Mouse (Mus musculus) stomach, embryonic 16.5 days (tissue): ENCODE measurements around the gene Pramel4. TPM values are rescaled to one million over a fixed set of nuclear protein-coding genes. Genes with fewer than 3 reads are reported as not detected.
"Not testable (repeated sequence)": the region's sequence is repeated elsewhere in the genome, so short reads cannot be mapped to it uniquely, and the experiment has no call there.

Experiments
- ATAC-seq: fragments of 200-750 bp; cut with Nextera tagmentation; 2 replicates; pipeline ENCODE4 v1.8.0; 2017; ENCODE audit warnings: moderate number of reproducible peaks, moderate TSS enrichment; ENCODE audit not compliant: insufficient read depth, low FRiP score
- H3K27ac ChIP-seq: fragments of 300-500 bp; sonication (generic); 2 replicates; pipeline ENCODE4 v1.5.1; 2014; ENCODE audit warnings: low read length
- H3K27me3 ChIP-seq: fragments of 300-500 bp; sonication (generic); 2 replicates; pipeline ENCODE4 v1.6.1; 2014; ENCODE audit warnings: low read length, control low read depth, mixed read lengths; ENCODE audit not compliant: control insufficient read depth, insufficient read depth
- H3K36me3 ChIP-seq: fragments of 300-500 bp; sonication (generic); 2 replicates; pipeline ENCODE4 v1.6.1; 2014; ENCODE audit warnings: low read length; ENCODE audit not compliant: control insufficient read depth, insufficient read depth
- H3K4me1 ChIP-seq: fragments of 300-500 bp; sonication (generic); 2 replicates; pipeline ENCODE4 v1.6.1; 2014; ENCODE audit warnings: low read length, control low read depth, mixed read lengths; ENCODE audit not compliant: control insufficient read depth, insufficient read depth
- H3K4me2 ChIP-seq: fragments of 300-500 bp; sonication (generic); 2 replicates; pipeline ENCODE4 v1.6.1; 2014; ENCODE audit warnings: low read depth, low read length, mixed read lengths
- H3K4me3 ChIP-seq: fragments of 300-500 bp; sonication (generic); replicated peaks from 2 replicates; pipeline ENCODE4 v1.5.1; 2014; ENCODE audit warnings: mild to moderate bottlenecking, low read length
- H3K9ac ChIP-seq: fragments of 300-500 bp; sonication (generic); 2 replicates; pipeline ENCODE4 v1.6.1; 2014; ENCODE audit warnings: low read length
- H3K9me3 ChIP-seq: fragments of 300-500 bp; sonication (generic); replicated peaks from 2 replicates; pipeline ENCODE4 v1.6.1; 2016; ENCODE audit warnings: low read length, control low read depth; ENCODE audit not compliant: control insufficient read depth
- WGBS: fragments of 180-500 bp; shearing (Covaris S2); extraction: QIAGEN DNeasy Blood & Tissue Kit; methylation state at CpG from one replicate; pipeline ENCODE4 v1.1.7; 2014; 5-methylcytosine and 5-hydroxymethylcytosine counted together
- polyA plus RNA-seq: library from polyadenylated mRNA; unstranded; fragments of >200 nt; fragmentation: Nextera tagmentation; extraction: Ambion mirVana; gene quantifications from 2 replicates; pipeline ENCODE4 v1.2.1, GENCODE M21; 2015

The Pramel4 gene
- not detected in 2 replicates for polyA plus RNA-seq

- H3K27me3 ChIP-seq, ATAC-seq: not testable (repeated sequence)
- 87% methylated on average over 3 of the region's 3 CpGs for WGBS
These were observed at the start of gene Pramel4 for GRCm38 (mm10) chr4:144058826-144059225. Gene Pramel4 (plus strand): TSS chr4:144059126.

GRCm38 (mm10) chr4:144106174-144106573 is 47.2 kb downstream of the Pramel4 start, which contains the start of gene Gm13102:
Gene Gm13102 (plus strand): TSS chr4:144106474.
- not testable (repeated sequence) for H3K4me1 ChIP-seq, H3K36me3 ChIP-seq, H3K27me3 ChIP-seq, H3K27ac ChIP-seq, H3K4me3 ChIP-seq, ATAC-seq, H3K4me2 ChIP-seq, H3K9me3 ChIP-seq, H3K9ac ChIP-seq
- no CpG with 5 or more reads among the region's 2 CpGs for WGBS

More at GRCm38 (mm10) chr4:144058826-144059225, at the start of gene Pramel4:
- not testable (repeated sequence) for H3K9ac ChIP-seq, H3K4me1 ChIP-seq, H3K4me2 ChIP-seq, H3K4me3 ChIP-seq, H3K36me3 ChIP-seq, H3K9me3 ChIP-seq, H3K27ac ChIP-seq

Other genes with a start within 250 kb of the Pramel4 start
- not detected in 2 replicates for gene Gm13084, start 243.0 kb upstream of the Pramel4 start, polyA plus RNA-seq
- gene Gm13103, start 212.6 kb upstream of the Pramel4 start, polyA plus RNA-seq, result not detected in 2 replicates
- gene Pramef6, start 158.7 kb upstream of the Pramel4 start, polyA plus RNA-seq, result not detected in 2 replicates
- not detected in 2 replicates for gene Pramef25, start 108.1 kb upstream of the Pramel4 start, polyA plus RNA-seq
- gene Gm13101, start 92.2 kb upstream of the Pramel4 start, polyA plus RNA-seq, result not detected in 2 replicates
- gene Pramef17, start 64.8 kb upstream of the Pramel4 start, polyA plus RNA-seq, result not detected in 2 replicates
- not detected in 2 replicates for gene Gm13102, start 47.3 kb downstream of the Pramel4 start, polyA plus RNA-seq
- not detected in 2 replicates for gene Oog3, start 103.5 kb downstream of the Pramel4 start, polyA plus RNA-seq
- not detected in 2 replicates for gene Oog2, start 131.6 kb downstream of the Pramel4 start, polyA plus RNA-seq
- gene C87977, start 154.2 kb downstream of the Pramel4 start, polyA plus RNA-seq, result not detected in 2 replicates
- not detected in 2 replicates for gene Pramel5, start 221.4 kb downstream of the Pramel4 start, polyA plus RNA-seq